Comparison of ENCODE assay signal across 8 mouse cellular contexts in genomic region chr11:74771650-74772049, GRCm38 (mm10). TPM values are rescaled to one million over a fixed set of nuclear protein-coding genes. Genes with fewer than 3 reads are reported as not detected.
DNase-seq lines count a peak whose midpoint lies in the region; ATAC-seq and TF ChIP-seq lines count a peak whose summit lies in the region.

No protein-coding gene starts in this region.

- peaks cover 15% of the 10 kb centered on the region for H3K4me1 ChIP-seq in heart, embryonic 15.5 days (replicated peaks)
- peaks cover 4% of the 10 kb centered on the region for H3K4me1 ChIP-seq in heart, adult 2 months (ENCODE audit: control insufficient read depth, insufficient read depth, low read length)
- H3K4me1 ChIP-seq in hindbrain, embryonic 12.5 days, result peaks cover 15% of the 10 kb centered on the region
- H3K4me1 ChIP-seq in midbrain, embryonic 12.5 days, result peaks cover 12% of the 10 kb centered on the region

- no peak for DNase-seq in heart, adult 2 months
- DNase-seq in MEL-GATA-1-ER (ENCODE audit: extremely low read depth, low read depth), result peak; percentile 6
- no peak for DNase-seq in left cerebral cortex, adult 11 months (ENCODE audit: low spot score)
- no peak for DNase-seq in urinary bladder, postnatal 4 days (ENCODE audit: low spot score in 2 of 2)

- H3K27me3 ChIP-seq in heart, embryonic 15.5 days, result no peaks in the 10 kb centered on the region
- no peaks in the 10 kb centered on the region for H3K27me3 ChIP-seq in heart, adult 2 months (ENCODE audit: control insufficient read depth, insufficient read depth, low read length)
- H3K27me3 ChIP-seq in hindbrain, embryonic 12.5 days, result no peaks in the 10 kb centered on the region
- no peaks in the 10 kb centered on the region for H3K27me3 ChIP-seq in midbrain, embryonic 12.5 days

- no peak for ATAC-seq in heart, embryonic 15.5 days (replicated peaks; ENCODE audit: insufficient number of reproducible peaks, insufficient read depth, low FRiP score, low read depth)
- no peak for ATAC-seq in hindbrain, embryonic 12.5 days (ENCODE audit: low FRiP score)
- ATAC-seq in midbrain, embryonic 12.5 days (ENCODE audit: low FRiP score, low read depth), result no peak
- no peak for ATAC-seq in monocyte, adult 5-6 weeks (replicated peaks; ENCODE audit: insufficient number of reproducible peaks, low FRiP score, low TSS enrichment, poor library complexity, severe bottlenecking)

- WGBS in heart, embryonic 15.5 days, result 61% methylated on average over 4 of the region's 4 CpGs
- 45% methylated on average over 4 of the region's 4 CpGs for WGBS in heart, adult 2 months
- WGBS in hindbrain, embryonic 12.5 days, result 74% methylated on average over 4 of the region's 4 CpGs
- WGBS in midbrain, embryonic 12.5 days, result 68% methylated on average over 4 of the region's 4 CpGs

- TF ChIP-seq POLR2A in heart, adult 2 months (IDR thresholded peaks at IDR 0.05; ENCODE audit: insufficient read depth, low read depth, low read length), result no peak

- no peaks in the 10 kb centered on the region for H3K9me3 ChIP-seq in heart, embryonic 15.5 days (replicated peaks)
- no peaks in the 10 kb centered on the region for H3K9me3 ChIP-seq in hindbrain, embryonic 12.5 days (replicated peaks)
- no peaks in the 10 kb centered on the region for H3K9me3 ChIP-seq in midbrain, embryonic 12.5 days

- no peak overlapping the region for H3K27ac ChIP-seq in heart, embryonic 15.5 days
- no peak overlapping the region for H3K27ac ChIP-seq in heart, adult 2 months
- no peak overlapping the region for H3K27ac ChIP-seq in hindbrain, embryonic 12.5 days
- H3K27ac ChIP-seq in midbrain, embryonic 12.5 days (replicated peaks), result no peak overlapping the region

- TF ChIP-seq EP300 in heart, adult 2 months (IDR thresholded peaks at IDR 0.05; ENCODE audit: insufficient read depth, low read depth, low read length), result no peak

- H3K4me3 ChIP-seq in heart, embryonic 15.5 days, result peak overlapping the region; percentile 93
- no peak overlapping the region; the same call in 1 of the 2 replicates for H3K4me3 ChIP-seq in heart, adult 2 months
- peak overlapping the region; percentile 74 for H3K4me3 ChIP-seq in hindbrain, embryonic 12.5 days
- H3K4me3 ChIP-seq in midbrain, embryonic 12.5 days, result peak overlapping the region; percentile 69

- peaks cover 1% of the 10 kb centered on the region; the same call in 1 of the 2 replicates for H3K79me2 ChIP-seq in heart, adult 2 months (replicated peaks; ENCODE audit: control insufficient read depth, insufficient read depth, low read length)

- H3K9ac ChIP-seq in heart, embryonic 15.5 days, result no peak overlapping the region
- H3K9ac ChIP-seq in heart, adult 2 months (ENCODE audit: low read depth, low read length), result no peak overlapping the region
- no peak overlapping the region; the same call in 1 of the 2 replicates for H3K9ac ChIP-seq in hindbrain, embryonic 12.5 days
- H3K9ac ChIP-seq in midbrain, embryonic 12.5 days (replicated peaks), result 0 out of 2 replicates have a peak overlapping the region, but pooled peaks have one; percentile 80

- TF ChIP-seq CTCF in heart, adult 2 months (IDR thresholded peaks at IDR 0.05), result no peak

- intact Hi-C loops in heart, adult 2 months (cut with DNase I), result loop anchor here (2.0 kb wide), 1 partner anchor 47 kb away; the partner anchor contains the start of gene Pafah1b1

- H3K4me2 ChIP-seq in heart, embryonic 15.5 days, result peak overlapping the region; percentile 83
- peak overlapping the region; percentile 75 for H3K4me2 ChIP-seq in hindbrain, embryonic 12.5 days (replicated peaks)
- peak overlapping the region; percentile 71 for H3K4me2 ChIP-seq in midbrain, embryonic 12.5 days (replicated peaks)

- H3K36me3 ChIP-seq in heart, embryonic 15.5 days, result peaks cover 22% of the 10 kb centered on the region
- H3K36me3 ChIP-seq in heart, adult 2 months (ENCODE audit: control insufficient read depth, insufficient read depth, low read length), result no peaks in the 10 kb centered on the region
- H3K36me3 ChIP-seq in hindbrain, embryonic 12.5 days, result peaks cover 29% of the 10 kb centered on the region
- peaks cover 31% of the 10 kb centered on the region for H3K36me3 ChIP-seq in midbrain, embryonic 12.5 days

RNA-seq across cellular contexts. Expression of gene Mettl16, which starts 1.0 kb away (rescaled TPM):
- 28.0 and 30.5 TPM in 2 replicates for polyA plus RNA-seq in heart, embryonic 15.5 days (2015; fragmentation: Nextera tagmentation; extraction: Ambion mirVana)
- 10 to 100 TPM; 16.3 to 17.8 TPM for total RNA-seq in heart, adult 2 months (2021)
- 2.8 and 4.6 TPM in 2 replicates for polyA plus RNA-seq in heart, adult 2 months (2012; rRNA removed)
- polyA plus RNA-seq in hindbrain, embryonic 12.5 days (2016; fragmentation: Nextera tagmentation; extraction: Ambion mirVana), result 57.5 and 58.5 TPM in 2 replicates
- 56.3 and 58.5 TPM in 2 replicates for polyA plus RNA-seq in midbrain, embryonic 12.5 days (2016; fragmentation: Nextera tagmentation; extraction: Ambion mirVana)
- total RNA-seq in monocyte, adult 5-6 weeks (2017), result 26.1 to 29.5 TPM (median 28.1 TPM) in 3 replicates

RNA-seq across cellular contexts. Expression of gene Pafah1b1, which starts 47.2 kb away (rescaled TPM):
- 38.7 and 46.9 TPM in 2 replicates for polyA plus RNA-seq in heart, embryonic 15.5 days (2015; fragmentation: Nextera tagmentation; extraction: Ambion mirVana)
- 100 to 1,000 TPM; 208 to 233 TPM for total RNA-seq in heart, adult 2 months (2021)
- 30.2 and 73.0 TPM in 2 replicates for polyA plus RNA-seq in heart, adult 2 months (2012; rRNA removed)
- polyA plus RNA-seq in hindbrain, embryonic 12.5 days (2016; fragmentation: Nextera tagmentation; extraction: Ambion mirVana), result 77.8 and 85.6 TPM in 2 replicates
- 70.3 and 81.9 TPM in 2 replicates for polyA plus RNA-seq in midbrain, embryonic 12.5 days (2016; fragmentation: Nextera tagmentation; extraction: Ambion mirVana)
- total RNA-seq in monocyte, adult 5-6 weeks (2017), result 110 to 123 TPM (median 118 TPM) in 3 replicates

RNA-seq across cellular contexts. Expression of gene Mnt, which starts 59.1 kb away (rescaled TPM):
- 3.0 and 3.7 TPM in 2 replicates for polyA plus RNA-seq in heart, embryonic 15.5 days (2015; fragmentation: Nextera tagmentation; extraction: Ambion mirVana)
- 10 to 100 TPM in 1 of 2 experiments, 1 to 10 TPM in 1; 6.7 to 10.7 TPM for total RNA-seq in heart, adult 2 months (2021)
- 5.4 and 6.9 TPM in 2 replicates for polyA plus RNA-seq in heart, adult 2 months (2012; rRNA removed)
- polyA plus RNA-seq in hindbrain, embryonic 12.5 days (2016; fragmentation: Nextera tagmentation; extraction: Ambion mirVana), result 8.3 and 8.4 TPM in 2 replicates
- 8.7 TPM in 2 replicates for polyA plus RNA-seq in midbrain, embryonic 12.5 days (2016; fragmentation: Nextera tagmentation; extraction: Ambion mirVana)
- 8.0 to 14.0 TPM (median 9.5 TPM) in 3 replicates for total RNA-seq in monocyte, adult 5-6 weeks (2017)
